Mouse (Mus musculus) adrenal gland, adult 18-20 months (tissue): ENCODE measurements around the gene Fgd5. TPM values are rescaled to one million over a fixed set of nuclear protein-coding genes. Genes with fewer than 3 reads are reported as not detected.
"Not testable (repeated sequence)": the region's sequence is repeated elsewhere in the genome, so short reads cannot be mapped to it uniquely, and the experiment has no call there.

Experiments
- DNase-seq, 2 experiments: peaks; one replicate each; pipeline ENCODE4 v3.0.0; 2021 to 2022; ENCODE audit warnings: low spot score in 2 of 2
- long read RNA-seq, 2 experiments: library from polyadenylated mRNA; stranded (forward); transcript quantifications; one replicate each; pipeline ENCODE4 v2.0.0; 2021
- total RNA-seq, 2 experiments: library from RNA; stranded (reverse); gene quantifications; 1 replicate in 1 of 2; 2 replicates in 1 of 2; pipeline ENCODE4 v1.2.3; 2021

The Fgd5 gene
- total RNA-seq, result 10 to 100 TPM; 15.2 to 16.2 TPM
- long read RNA-seq, experiment 1, full-length matches to known transcripts, result 4 of 13 reads
- long read RNA-seq, experiment 1, partial matches to known transcripts, result 8 of 13 reads
- long read RNA-seq, experiment 1, other reads (novel, unspliced or antisense), result 1 of 13 reads
- long read RNA-seq, experiment 2, full-length matches to known transcripts, result 3 of 11 reads
- long read RNA-seq, experiment 2, partial matches to known transcripts, result 6 of 11 reads
- long read RNA-seq, experiment 2, other reads (novel, unspliced or antisense), result 2 of 11 reads

- DNase-seq, result peak; percentile 9 to 41
Observed at GRCm38 (mm10) chr6:91978371-91979300, at the start of gene Fgd5. TSS of gene Fgd5 (plus strand) at chr6:91978878.

GRCm38 (mm10) chr6:91931231-91931630 is 47.4 kb upstream of the Fgd5 start:
- DNase-seq, result peak in 1 of 2 experiments; percentile 21

GRCm38 (mm10) chr6:91938491-91938890 is 40.2 kb upstream of the Fgd5 start:
- DNase-seq, result no peak

- no peak for DNase-seq
Observed at GRCm38 (mm10) chr6:91948426-91948825, 30.3 kb upstream of the Fgd5 start.

GRCm38 (mm10) chr6:91958015-91958414 is 20.7 kb upstream of the Fgd5 start:
- DNase-seq, result not testable (repeated sequence)

- peak in 1 of 2 experiments; percentile 30 for DNase-seq
Observed at GRCm38 (mm10) chr6:91960028-91960811, 18.5 kb upstream of the Fgd5 start.

GRCm38 (mm10) chr6:91963429-91963828 is 15.2 kb upstream of the Fgd5 start:
- DNase-seq, result no peak

- no peak for DNase-seq
Observed at GRCm38 (mm10) chr6:91965060-91965459, 13.6 kb upstream of the Fgd5 start.

- DNase-seq, result no peak
Observed at GRCm38 (mm10) chr6:91966006-91966405, 12.7 kb upstream of the Fgd5 start.

GRCm38 (mm10) chr6:91972201-91972646 is 6.5 kb upstream of the Fgd5 start:
- DNase-seq, result peak; percentile 16 to 40

- DNase-seq, result no peak
Observed at GRCm38 (mm10) chr6:91973972-91974371, 4.7 kb upstream of the Fgd5 start.

- no peak for DNase-seq
Observed at GRCm38 (mm10) chr6:91979301-91979996, 771 bp downstream of the Fgd5 start.

GRCm38 (mm10) chr6:91980011-91980410 is 1.3 kb downstream of the Fgd5 start:
- no peak for DNase-seq

- DNase-seq, result no peak
Observed at GRCm38 (mm10) chr6:91990101-91990500, 11.4 kb downstream of the Fgd5 start.

- DNase-seq, result no peak
Observed at GRCm38 (mm10) chr6:91992823-91993222, 14.1 kb downstream of the Fgd5 start.

- no peak for DNase-seq
Observed at GRCm38 (mm10) chr6:91993795-91994505, 15.3 kb downstream of the Fgd5 start.

- DNase-seq, result no peak
Observed at GRCm38 (mm10) chr6:91996072-91996471, 17.4 kb downstream of the Fgd5 start.

- DNase-seq, result no peak
Observed at GRCm38 (mm10) chr6:92002558-92003285, 24.0 kb downstream of the Fgd5 start.

GRCm38 (mm10) chr6:92003646-92004045 is 25.0 kb downstream of the Fgd5 start:
- no peak for DNase-seq
